Mouse (Mus musculus): Measurements from ENCODE around the gene Acat2.
"Not testable (repeated sequence)": the region's sequence is repeated elsewhere in the genome, so short reads cannot be mapped to it uniquely, and the experiment has no call there.

Gene Acat2

DNA sequence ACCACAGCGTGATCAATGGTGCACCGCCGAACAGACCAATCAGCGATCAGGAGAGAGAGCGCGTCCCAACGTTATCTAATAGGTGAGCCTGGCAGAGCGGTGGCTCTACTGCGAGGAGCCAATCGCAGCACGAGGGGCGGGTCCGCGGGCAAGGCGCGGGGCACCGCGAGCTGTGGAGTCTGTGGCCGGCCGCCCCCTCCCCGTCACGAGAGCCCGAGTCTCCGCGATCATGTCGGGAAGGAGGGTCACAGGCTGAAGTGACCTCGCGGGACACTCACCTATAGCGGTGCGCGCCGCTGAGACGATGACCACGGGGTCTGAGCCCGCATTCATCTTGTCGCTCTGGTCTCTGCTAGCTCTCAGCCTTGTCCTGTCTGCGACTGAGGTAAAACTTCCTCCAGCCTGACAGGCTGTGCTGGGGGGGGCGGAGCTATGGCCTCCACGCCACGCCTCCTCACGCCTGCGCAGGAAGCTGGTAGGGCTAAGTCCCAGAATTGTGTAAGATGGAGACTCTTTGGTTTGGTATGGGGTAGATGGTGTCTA, at the start of gene Acat2:
Gene Acat2, minus strand, starts transcription at position 417 of the 543 bp plus-strand sequence.
- peak; percentile 95 for DNase-seq (ENCODE audit: low spot score)

- peak; percentile 37 for DNase-seq (ENCODE audit: low spot score)
Observed at GRCm38 (mm10) chr17:13009887-13010286, 49.3 kb upstream of the Acat2 start.

DNA sequence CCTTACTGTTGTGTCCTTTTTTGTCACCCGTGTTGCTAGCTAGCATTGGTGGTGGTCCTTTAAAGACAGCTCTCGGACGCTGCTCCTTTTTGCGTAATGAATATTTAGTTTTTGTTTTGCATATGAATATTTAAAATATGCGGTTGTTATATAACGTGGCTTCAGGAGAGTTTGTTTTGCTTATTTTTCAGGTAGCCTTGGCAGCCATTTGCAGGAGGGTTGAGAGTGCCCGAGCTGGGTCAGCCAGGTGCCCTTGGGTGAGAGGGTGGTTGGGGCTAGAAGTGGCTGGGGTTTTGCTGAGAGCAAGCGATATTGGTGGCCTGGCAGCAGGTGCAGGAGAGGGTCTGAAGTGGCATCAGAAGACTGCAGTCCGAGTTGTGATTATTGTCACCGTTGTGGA, 48.0 kb upstream of the Acat2 start:
- no peak for DNase-seq (ENCODE audit: low spot score)

GRCm38 (mm10) chr17:13007730-13008425, 47.3 kb upstream of the Acat2 start:
- DNase-seq (ENCODE audit: low spot score): peak; percentile 98

GRCm38 (mm10) chr17:13006984-13007383, 46.4 kb upstream of the Acat2 start:
- no peak for DNase-seq (ENCODE audit: low spot score)

DNA sequence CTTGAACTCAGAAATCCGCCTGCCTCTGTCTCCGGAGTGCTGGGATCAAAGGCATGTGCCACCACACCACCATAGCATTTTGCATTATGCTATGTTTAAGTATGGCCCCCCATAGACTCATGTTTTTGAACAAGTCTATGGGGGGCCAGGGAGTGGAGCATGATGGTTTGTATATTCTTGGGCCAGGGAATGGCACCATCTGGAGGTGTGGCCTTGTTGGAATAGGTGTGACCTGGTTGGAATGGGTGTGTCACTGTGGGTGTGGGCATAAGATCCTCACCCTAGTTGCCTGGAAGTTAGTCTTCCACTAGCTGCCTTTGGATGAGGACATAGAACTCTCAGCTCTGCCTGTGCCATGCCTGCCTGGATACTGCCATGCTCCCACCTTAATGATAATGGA, 46.0 kb upstream of the Acat2 start, which contains the start of gene Sod2:
Gene Sod2, plus strand, starts transcription at position 301 of the 400 bp plus-strand sequence.
- not testable (repeated sequence) for DNase-seq (ENCODE audit: low spot score)

DNA sequence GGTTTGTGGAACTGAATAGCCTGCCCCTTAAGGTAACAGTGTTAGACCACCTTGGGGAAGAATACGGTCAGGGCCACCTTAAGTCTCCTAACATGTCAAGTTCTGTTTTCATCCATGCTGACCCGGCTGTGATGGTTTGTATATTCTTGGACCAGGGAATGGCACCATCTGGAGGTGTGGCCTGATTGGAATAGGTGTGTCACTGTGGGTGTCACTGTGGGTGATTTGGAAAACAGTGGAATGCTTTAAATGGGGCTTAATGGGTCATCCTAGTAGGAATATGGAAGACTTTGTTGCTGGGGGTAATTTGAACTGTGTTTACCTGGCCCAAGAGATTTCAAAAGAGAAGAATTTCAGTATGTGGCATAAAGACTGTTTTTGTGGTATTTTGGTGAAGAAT, 43.9 kb upstream of the Acat2 start:
- DNase-seq (ENCODE audit: low spot score): not testable (repeated sequence)

- DNase-seq (ENCODE audit: low spot score): not testable (repeated sequence)
Observed at GRCm38 (mm10) chr17:13002243-13002642, 41.7 kb upstream of the Acat2 start.

DNA sequence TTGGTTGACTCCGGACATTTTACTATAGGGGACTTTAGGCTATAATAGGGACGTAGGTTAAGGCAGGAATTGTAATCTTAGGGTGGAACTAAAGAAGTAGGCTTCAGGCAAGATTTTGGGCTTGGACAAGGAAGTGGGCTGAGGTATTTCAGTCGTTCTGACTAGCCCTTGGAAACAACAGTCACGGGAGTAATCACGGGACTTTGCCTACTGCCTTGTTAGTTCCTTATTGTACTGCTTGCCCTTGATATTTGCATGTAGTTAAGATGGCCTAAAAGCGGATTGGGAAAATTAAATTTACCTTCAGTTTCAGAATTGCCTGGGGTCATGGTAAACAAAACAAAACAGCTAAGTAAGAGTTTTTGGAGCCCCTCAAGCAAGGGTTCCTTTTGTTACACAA, 38.5 kb upstream of the Acat2 start:
- no peak for DNase-seq (ENCODE audit: low spot score)

GRCm38 (mm10) chr17:12997890-12998289, 37.3 kb upstream of the Acat2 start:
- DNase-seq (ENCODE audit: low spot score): no peak

DNA sequence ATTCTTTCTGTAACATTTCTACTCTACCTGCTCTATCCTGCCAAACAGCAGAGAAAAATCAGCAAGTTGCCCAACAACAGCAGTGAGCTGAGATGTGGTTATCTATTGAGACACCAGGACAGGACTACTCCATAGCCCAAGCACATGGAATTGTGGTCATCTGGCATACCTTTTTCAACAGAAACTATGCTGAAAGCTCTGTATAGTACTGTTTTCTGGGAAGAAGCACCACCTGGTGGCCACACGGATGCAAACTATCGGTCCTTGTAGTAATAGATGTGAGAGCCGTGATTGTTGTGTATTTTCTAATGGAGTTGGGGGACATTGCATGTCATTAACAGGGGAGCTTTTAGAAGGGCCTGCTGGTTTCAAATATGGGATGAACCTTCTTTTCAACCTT, 35.8 kb upstream of the Acat2 start:
- DNase-seq (ENCODE audit: low spot score): no peak

- no peak for DNase-seq (ENCODE audit: low spot score)
Observed at GRCm38 (mm10) chr17:12994069-12994468, 33.5 kb upstream of the Acat2 start, which contains the start of gene Wtap. Wtap (minus strand) TSS chr17:12994169.

DNA sequence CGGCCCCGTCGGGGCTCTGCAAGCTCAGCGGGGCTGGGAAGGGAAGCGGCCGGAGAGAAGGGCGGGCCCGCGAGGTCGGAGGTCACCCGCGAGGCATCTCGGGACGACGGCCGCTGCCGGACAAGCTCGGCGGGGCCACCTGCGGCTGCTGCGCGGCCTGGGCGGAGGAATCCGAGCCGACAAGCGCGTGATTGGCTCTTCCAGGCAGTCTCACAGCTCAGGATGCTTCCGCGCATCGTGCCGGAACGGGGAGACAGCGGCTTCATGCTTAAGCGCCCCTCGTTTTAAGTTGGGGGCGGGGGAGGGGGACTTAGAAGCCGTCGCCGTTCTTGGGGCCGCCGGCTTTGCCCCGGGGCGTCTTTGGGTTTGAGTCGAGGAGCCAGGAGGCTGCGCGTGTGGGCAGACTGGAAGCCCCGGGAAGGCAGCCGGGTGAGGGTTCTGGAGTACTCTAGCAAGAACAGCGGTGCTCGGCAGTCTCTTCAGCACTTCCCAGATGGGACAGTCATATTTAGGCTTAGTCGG, 32.0 kb upstream of the Acat2 start:
- DNase-seq (ENCODE audit: low spot score): peak; percentile 96

DNA sequence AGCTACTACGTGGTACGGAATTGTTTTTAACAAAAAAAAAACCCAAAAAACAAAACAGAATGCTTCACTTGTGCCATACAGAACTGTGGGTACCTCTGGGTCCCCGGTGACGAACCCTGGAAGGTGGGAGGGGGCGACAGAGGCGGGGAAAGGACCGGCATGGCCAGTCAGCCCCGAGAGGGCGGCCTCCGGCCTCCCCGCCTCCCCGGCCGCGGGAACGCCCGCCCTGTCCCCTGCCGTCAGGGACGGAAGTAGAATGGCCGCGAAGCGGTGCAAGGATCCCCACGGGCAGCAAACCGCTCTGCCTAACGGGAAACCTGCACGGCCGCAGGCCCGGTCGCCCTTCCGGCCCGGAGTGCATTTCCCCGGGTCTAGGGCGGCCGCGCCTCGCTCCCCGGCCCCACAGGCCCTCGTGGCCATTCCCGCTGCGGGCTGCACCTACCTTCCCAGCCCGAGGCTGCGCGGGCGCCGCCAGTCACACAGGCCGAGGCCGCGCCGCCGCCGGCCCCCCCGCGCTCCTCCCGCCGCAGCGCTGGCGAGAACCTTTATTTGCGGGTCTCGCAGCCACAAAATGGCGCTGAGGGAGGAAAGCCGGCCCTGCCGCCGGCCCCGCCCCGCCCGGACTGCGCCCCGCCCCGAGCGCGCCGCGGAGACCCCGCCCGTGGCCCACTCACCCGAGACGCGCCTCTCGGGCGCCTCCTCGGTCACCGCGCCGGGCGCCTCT, 31.2 kb upstream of the Acat2 start:
- peak; percentile 93 for DNase-seq (ENCODE audit: low spot score)

DNA sequence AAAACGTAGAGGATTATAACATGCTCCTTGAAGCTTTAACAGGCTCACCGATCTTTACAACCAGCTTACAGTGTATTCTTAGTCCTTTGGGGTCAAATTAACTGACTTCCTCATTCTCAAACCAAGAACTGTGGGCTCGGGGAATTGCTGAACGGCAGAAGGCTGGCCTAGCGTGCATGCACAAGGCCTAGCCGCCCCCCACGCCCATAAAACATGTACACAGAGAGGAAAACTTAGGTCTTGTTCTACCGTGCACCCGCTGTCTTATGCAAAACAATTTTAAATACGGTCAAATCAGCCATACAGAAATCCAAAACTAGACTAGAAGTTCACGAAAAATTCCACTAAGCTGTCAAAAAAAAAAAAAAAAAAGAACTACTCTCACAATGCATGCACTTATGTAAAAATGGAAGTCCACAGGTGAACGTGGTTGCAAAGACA, 30.7 kb upstream of the Acat2 start:
- peak; percentile 51 for DNase-seq (ENCODE audit: low spot score)

- DNase-seq (ENCODE audit: low spot score): no peak
Observed at GRCm38 (mm10) chr17:12990567-12991145, 30.1 kb upstream of the Acat2 start.

DNA sequence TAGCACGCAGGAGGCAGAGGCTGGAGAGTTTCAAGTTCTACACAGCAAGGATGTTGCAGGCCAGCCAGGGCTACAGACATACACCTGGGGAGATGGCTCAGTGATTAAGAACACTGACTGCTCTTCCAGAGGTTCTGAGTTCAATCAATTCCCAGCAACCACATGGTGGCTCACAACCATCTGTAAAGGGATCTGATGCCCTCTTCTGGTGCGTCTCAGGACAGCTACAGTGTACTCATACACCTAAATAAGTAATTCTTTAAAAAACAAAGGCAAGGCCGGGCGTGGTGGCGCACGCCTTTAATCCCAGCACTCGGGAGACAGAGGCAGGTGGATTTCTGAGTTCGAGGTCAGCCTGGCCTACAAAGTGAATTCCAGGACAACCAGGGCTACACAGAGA, 27.5 kb upstream of the Acat2 start:
- DNase-seq (ENCODE audit: low spot score): not testable (repeated sequence)

DNA sequence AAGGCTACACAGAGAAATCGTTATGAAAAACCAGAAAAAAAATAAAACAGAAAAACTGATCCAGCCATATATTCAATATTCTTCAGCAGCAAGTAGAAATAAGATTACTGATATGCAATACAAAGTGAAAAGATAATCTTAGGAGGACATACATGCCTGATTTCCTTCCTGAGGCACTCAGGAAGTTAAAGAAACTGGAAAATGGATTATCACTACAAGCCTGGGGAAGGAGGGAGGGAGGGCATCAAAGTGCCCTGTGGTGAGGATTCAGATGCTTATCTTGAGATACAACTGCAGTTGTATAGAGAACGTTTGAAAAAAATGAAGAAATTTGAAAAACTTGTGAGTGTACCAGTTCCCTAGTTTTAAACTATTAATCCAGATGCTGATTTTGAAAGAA, 23.4 kb upstream of the Acat2 start:
- no peak for DNase-seq (ENCODE audit: low spot score)

DNA sequence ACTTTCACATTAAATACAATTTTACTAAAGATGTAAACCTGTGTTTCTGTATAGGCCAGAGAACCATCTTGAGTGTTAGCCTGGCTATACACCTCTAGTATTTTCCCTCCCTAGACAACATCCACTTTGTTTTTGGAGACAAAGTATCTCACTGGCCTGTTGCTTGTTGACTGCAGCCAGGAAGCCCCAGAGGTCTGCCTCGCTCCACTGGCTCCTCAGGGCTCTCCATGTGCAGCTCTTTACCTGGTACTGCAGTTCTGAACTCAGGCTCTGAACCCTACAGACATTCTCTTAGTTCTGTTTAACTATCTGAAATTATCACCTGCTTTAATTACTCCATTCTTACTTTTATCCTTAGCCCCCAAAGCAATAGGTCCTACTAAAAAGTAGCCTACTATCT, 18.0 kb upstream of the Acat2 start:
- no peak for DNase-seq (ENCODE audit: low spot score)

DNA sequence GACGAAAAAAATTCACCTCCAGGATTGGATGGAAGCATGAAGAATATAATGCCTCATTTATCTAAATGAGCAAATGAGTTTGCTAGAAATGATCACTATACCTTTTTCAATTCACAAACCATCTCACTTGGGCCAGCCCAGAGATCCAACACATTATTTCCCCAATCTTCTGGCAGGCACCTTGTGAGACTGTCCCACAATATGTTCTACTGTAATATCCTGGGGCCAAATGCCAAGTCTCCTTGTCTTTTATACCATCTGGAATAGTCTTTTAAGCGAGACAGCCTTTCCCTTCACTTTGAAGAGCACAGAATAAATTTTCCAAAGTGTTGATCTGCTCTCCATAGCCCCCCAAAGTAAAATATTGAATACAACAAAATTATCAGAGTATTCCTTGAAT, 13.3 kb upstream of the Acat2 start:
- no peak for DNase-seq (ENCODE audit: low spot score)

DNA sequence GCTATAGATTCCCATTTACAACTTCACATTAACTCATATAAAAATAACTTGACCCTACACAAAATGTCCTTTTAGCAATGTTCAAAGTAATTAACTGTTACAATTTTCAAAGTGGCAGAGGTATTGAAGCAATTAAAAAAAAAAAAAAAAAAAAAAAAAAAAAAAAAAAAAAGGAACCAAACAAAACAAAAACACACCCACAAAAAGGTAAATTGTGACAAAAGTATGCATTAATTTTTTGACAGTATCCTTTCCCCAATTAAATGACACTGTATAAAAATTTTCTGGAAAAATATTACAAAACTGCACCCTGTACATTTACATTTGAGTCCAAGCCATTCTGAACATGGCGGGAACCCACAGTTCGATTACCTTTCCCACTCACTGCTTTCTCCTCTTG, 6.6 kb upstream of the Acat2 start:
- DNase-seq (ENCODE audit: low spot score): no peak

- no peak for DNase-seq (ENCODE audit: low spot score)
Observed at GRCm38 (mm10) chr17:12963476-12963875, 2.9 kb upstream of the Acat2 start.
